ENCODE assay signal across 9 mouse cellular contexts in genomic region chr10:80316359-80316781, GRCm38 (mm10). TPM values are rescaled to one million over a fixed set of nuclear protein-coding genes. Genes with fewer than 3 reads are reported as not detected.
DNase-seq lines count a peak whose midpoint lies in the region; ATAC-seq lines count a peak whose summit lies in the region.
"Had no signal": no experiment of that assay in that cellular context is flagged by ENCODE, and none has a peak within 500 bp of the region (broad histone marks: within the 10 kb centered on the region; RNA-seq: fewer than 3 reads in every experiment).

No protein-coding gene starts in this region.

- intact Hi-C loops in heart, postnatal 36 days (cut with DNase I) = no loop called here
- intact Hi-C loops in heart, postnatal 10 days (cut with DNase I) = no loop called here

- H3K4me3 ChIP-seq in heart, embryonic 10.5 days = peak overlapping the region; percentile 27
- H3K4me3 ChIP-seq in midbrain, embryonic 15.5 days = no peak overlapping the region
- no peak overlapping the region for H3K4me3 ChIP-seq in midbrain, embryonic 16.5 days (ENCODE audit: low read depth, low read length)
- no peak overlapping the region for H3K4me3 ChIP-seq in neural tube, embryonic 14.5 days (ENCODE audit: low read depth, low read length)

- no peak for DNase-seq in heart, embryonic 10.5 days (ENCODE audit: low spot score)
- DNase-seq in heart, postnatal 36 days = no peak
- peak; percentile 56 to 61 for DNase-seq in heart, postnatal 10 days
- no peak for DNase-seq in thymus, postnatal 25 days
- DNase-seq in gastrocnemius, postnatal 25 days = no peak
- DNase-seq: adrenal gland, adult 2 months had no signal

- peaks cover 73% of the 10 kb centered on the region for H3K27me3 ChIP-seq in heart, embryonic 10.5 days (ENCODE audit: insufficient read depth, poor library complexity, severe bottlenecking)
- no peaks in the 10 kb centered on the region for H3K27me3 ChIP-seq in midbrain, embryonic 15.5 days (replicated peaks)
- H3K27me3 ChIP-seq in midbrain, embryonic 16.5 days (ENCODE audit: control insufficient read depth, insufficient read depth, low read depth, low read length) = no peaks in the 10 kb centered on the region
- H3K27me3 ChIP-seq in neural tube, embryonic 14.5 days (ENCODE audit: control insufficient read depth, insufficient read depth, low read length) = no peaks in the 10 kb centered on the region

- peak overlapping the region; percentile 25 for H3K27ac ChIP-seq in heart, embryonic 10.5 days
- H3K27ac ChIP-seq in midbrain, embryonic 15.5 days = 0 out of 2 replicates have a peak overlapping the region, but pooled peaks have one; percentile 36
- no peak overlapping the region for H3K27ac ChIP-seq in midbrain, embryonic 16.5 days (ENCODE audit: low read length)
- H3K27ac ChIP-seq in neural tube, embryonic 14.5 days (ENCODE audit: low read depth, low read length) = no peak overlapping the region

- no peak overlapping the region for H3K4me2 ChIP-seq in midbrain, embryonic 15.5 days
- no peak overlapping the region for H3K4me2 ChIP-seq in midbrain, embryonic 16.5 days (ENCODE audit: low read length)
- H3K4me2 ChIP-seq in neural tube, embryonic 14.5 days (ENCODE audit: low read depth, low read length) = no peak overlapping the region

- WGBS in heart, embryonic 10.5 days = 13% methylated on average over 11 of the region's 11 CpGs
- 37% methylated on average over 11 of the region's 11 CpGs for WGBS in midbrain, embryonic 15.5 days
- WGBS in midbrain, embryonic 16.5 days = 35% methylated on average over 11 of the region's 11 CpGs
- WGBS in neural tube, embryonic 14.5 days = 17% methylated on average over 11 of the region's 11 CpGs

- H3K9me3 ChIP-seq in heart, embryonic 10.5 days = no peaks in the 10 kb centered on the region
- no peaks in the 10 kb centered on the region for H3K9me3 ChIP-seq in midbrain, embryonic 15.5 days
- no peaks in the 10 kb centered on the region for H3K9me3 ChIP-seq in midbrain, embryonic 16.5 days (replicated peaks; ENCODE audit: control insufficient read depth, low read length, poor library complexity, severe bottlenecking)
- no peaks in the 10 kb centered on the region for H3K9me3 ChIP-seq in neural tube, embryonic 14.5 days (ENCODE audit: control insufficient read depth, low read length)

- H3K9ac ChIP-seq in midbrain, embryonic 15.5 days = no peak overlapping the region
- H3K9ac ChIP-seq in midbrain, embryonic 16.5 days (ENCODE audit: low read depth, low read length) = no peak overlapping the region
- no peak overlapping the region for H3K9ac ChIP-seq in neural tube, embryonic 14.5 days (replicated peaks; ENCODE audit: low read depth, low read length)

- no peak for ATAC-seq in midbrain, embryonic 15.5 days (replicated peaks)
- ATAC-seq in midbrain, embryonic 16.5 days = no peak
- 0 out of 2 replicates have a peak, but pooled peaks have one; percentile 6 for ATAC-seq in neural tube, embryonic 14.5 days (ENCODE audit: low read depth)

- H3K36me3 ChIP-seq in heart, embryonic 10.5 days = peaks cover 19% of the 10 kb centered on the region
- peaks cover 69% of the 10 kb centered on the region for H3K36me3 ChIP-seq in midbrain, embryonic 15.5 days (replicated peaks)
- H3K36me3 ChIP-seq in midbrain, embryonic 16.5 days (ENCODE audit: control insufficient read depth, insufficient read depth, low read length) = peaks cover 57% of the 10 kb centered on the region
- H3K36me3 ChIP-seq in neural tube, embryonic 14.5 days (ENCODE audit: control insufficient read depth, insufficient read depth, low read length) = peaks cover 69% of the 10 kb centered on the region

- peaks cover 74% of the 10 kb centered on the region for H3K4me1 ChIP-seq in heart, embryonic 10.5 days
- H3K4me1 ChIP-seq in midbrain, embryonic 15.5 days = peaks cover 44% of the 10 kb centered on the region
- peaks cover 6% of the 10 kb centered on the region for H3K4me1 ChIP-seq in midbrain, embryonic 16.5 days (ENCODE audit: control insufficient read depth, insufficient read depth, low read length)
- H3K4me1 ChIP-seq in neural tube, embryonic 14.5 days (ENCODE audit: control insufficient read depth, insufficient read depth, low read length) = peaks cover 12% of the 10 kb centered on the region

RNA-seq across cellular contexts. Expression of gene 2310011J03Rik, which starts 4.0 kb away (rescaled TPM):
- polyA plus RNA-seq in heart, embryonic 10.5 days (2016; fragmentation: Nextera tagmentation; extraction: Ambion mirVana) = 41.3 and 46.8 TPM in 2 replicates
- 10 to 100 TPM; 13.8 to 15.1 TPM for total RNA-seq in heart, postnatal 36 days (2021)
- 25.4 and 28.0 TPM in 2 replicates for polyA plus RNA-seq in midbrain, embryonic 15.5 days (2015; fragmentation: Nextera tagmentation; extraction: Ambion mirVana)
- polyA plus RNA-seq in midbrain, embryonic 16.5 days (2015; fragmentation: Nextera tagmentation; extraction: Ambion mirVana) = 21.9 and 26.7 TPM in 2 replicates
- 10 to 100 TPM; 15.3 to 17.9 TPM for total RNA-seq in heart, postnatal 10 days (2021)
- polyA plus RNA-seq in neural tube, embryonic 14.5 days (2014; fragmentation: Nextera tagmentation; extraction: Ambion mirVana) = 21.3 and 23.8 TPM in 2 replicates
- 1 to 10 TPM; 6.5 to 7.0 TPM for total RNA-seq in gastrocnemius, postnatal 25 days (2021)

RNA-seq across cellular contexts. Expression of gene Pcsk4, which starts 12.9 kb away (rescaled TPM):
- polyA plus RNA-seq in heart, embryonic 10.5 days (2016; fragmentation: Nextera tagmentation; extraction: Ambion mirVana) = 1.6 and 4.0 TPM in 2 replicates
- 1 to 10 TPM; 2.2 to 2.9 TPM for total RNA-seq in heart, postnatal 36 days (2021)
- 4.4 and 5.8 TPM in 2 replicates for polyA plus RNA-seq in midbrain, embryonic 15.5 days (2015; fragmentation: Nextera tagmentation; extraction: Ambion mirVana)
- 5.6 and 6.5 TPM in 2 replicates for polyA plus RNA-seq in midbrain, embryonic 16.5 days (2015; fragmentation: Nextera tagmentation; extraction: Ambion mirVana)
- total RNA-seq in heart, postnatal 10 days (2021) = 1 to 10 TPM; 1.7 to 1.8 TPM
- polyA plus RNA-seq in neural tube, embryonic 14.5 days (2014; fragmentation: Nextera tagmentation; extraction: Ambion mirVana) = 4.9 and 5.1 TPM in 2 replicates
- total RNA-seq in gastrocnemius, postnatal 25 days (2021) = 1 to 10 TPM in 1 of 2 experiments, under 1 TPM in 1; 0.84 to 1.1 TPM

RNA-seq across cellular contexts. Expression of gene Reep6, which starts 13.4 kb away (rescaled TPM):
- polyA plus RNA-seq in heart, embryonic 10.5 days (2016; fragmentation: Nextera tagmentation; extraction: Ambion mirVana) = 7.1 and 18.3 TPM in 2 replicates
- 1 to 10 TPM; 2.7 TPM for total RNA-seq in heart, postnatal 36 days (2021)
- 5.5 TPM in 2 replicates for polyA plus RNA-seq in midbrain, embryonic 15.5 days (2015; fragmentation: Nextera tagmentation; extraction: Ambion mirVana)
- polyA plus RNA-seq in midbrain, embryonic 16.5 days (2015; fragmentation: Nextera tagmentation; extraction: Ambion mirVana) = 6.0 and 8.6 TPM in 2 replicates
- total RNA-seq in heart, postnatal 10 days (2021) = 1 to 10 TPM; 2.2 to 2.4 TPM
- polyA plus RNA-seq in neural tube, embryonic 14.5 days (2014; fragmentation: Nextera tagmentation; extraction: Ambion mirVana) = 3.9 and 5.4 TPM in 2 replicates
- 1 to 10 TPM; 1.1 to 2.8 TPM for total RNA-seq in gastrocnemius, postnatal 25 days (2021)

RNA-seq across cellular contexts. Expression of gene Apc2, which starts 20.6 kb away (rescaled TPM):
- 0.74 and 0.78 TPM in 2 replicates for polyA plus RNA-seq in heart, embryonic 10.5 days (2016; fragmentation: Nextera tagmentation; extraction: Ambion mirVana)
- total RNA-seq in heart, postnatal 36 days (2021) = 1 to 10 TPM; 2.1 to 3.7 TPM
- polyA plus RNA-seq in midbrain, embryonic 15.5 days (2015; fragmentation: Nextera tagmentation; extraction: Ambion mirVana) = 223 and 247 TPM in 2 replicates
- polyA plus RNA-seq in midbrain, embryonic 16.5 days (2015; fragmentation: Nextera tagmentation; extraction: Ambion mirVana) = 172 and 205 TPM in 2 replicates
- total RNA-seq in heart, postnatal 10 days (2021) = 1 to 10 TPM; 4.7 to 5.0 TPM
- polyA plus RNA-seq in neural tube, embryonic 14.5 days (2014; fragmentation: Nextera tagmentation; extraction: Ambion mirVana) = 169 and 231 TPM in 2 replicates
- total RNA-seq in gastrocnemius, postnatal 25 days (2021) = under 1 TPM; 0.59 to 0.82 TPM

RNA-seq across cellular contexts. Expression of gene Rps15, which starts 24.1 kb away (rescaled TPM):
- 774 and 882 TPM in 2 replicates for polyA plus RNA-seq in heart, embryonic 10.5 days (2016; fragmentation: Nextera tagmentation; extraction: Ambion mirVana)
- 100 to 1,000 TPM; 748 to 777 TPM for total RNA-seq in heart, postnatal 36 days (2021)
- 516 and 528 TPM in 2 replicates for polyA plus RNA-seq in midbrain, embryonic 15.5 days (2015; fragmentation: Nextera tagmentation; extraction: Ambion mirVana)
- polyA plus RNA-seq in midbrain, embryonic 16.5 days (2015; fragmentation: Nextera tagmentation; extraction: Ambion mirVana) = 465 and 476 TPM in 2 replicates
- total RNA-seq in heart, postnatal 10 days (2021) = 100 to 1,000 TPM; 859 to 871 TPM
- polyA plus RNA-seq in neural tube, embryonic 14.5 days (2014; fragmentation: Nextera tagmentation; extraction: Ambion mirVana) = 537 and 599 TPM in 2 replicates
- 100 to 1,000 TPM; 575 to 593 TPM for total RNA-seq in gastrocnemius, postnatal 25 days (2021)

Comparison
In these comparisons a context has a peak if more than half of its experiments do, and no peak if none do; other contexts are left out.
1. DNase-seq: peak in heart, postnatal 10 days (2 of 2); none in heart, embryonic 10.5 days (single experiment), heart, postnatal 36 days (0 of 2), thymus, postnatal 25 days (single experiment) and gastrocnemius, postnatal 25 days (single experiment).
2. H3K27ac ChIP-seq: peak in heart, embryonic 10.5 days (single experiment) and midbrain, embryonic 15.5 days (single experiment); none in midbrain, embryonic 16.5 days (single experiment) and neural tube, embryonic 14.5 days (single experiment).